Mouse (Mus musculus) adrenal gland, adult 2 months (tissue): Measurements from ENCODE around the gene Sntg2. TPM values are rescaled to one million over a fixed set of nuclear protein-coding genes. Genes with fewer than 3 reads are reported as not detected.

Experiments
- polyA plus RNA-seq: library from polyadenylated mRNA; depleted of rRNA; stranded (reverse); fragments of >200 nt; gene quantifications from 2 replicates; pipeline ENCODE4 v1.2.3, GENCODE M21; 2012; rRNA removed
- total RNA-seq, 2 experiments: library from RNA; stranded (reverse); gene quantifications; 2 replicates each; pipeline ENCODE4 v1.2.3; 2021

Gene Sntg2
- total and polyA plus RNA-seq, 3 experiments, result 0.54 to 1.1 (median 0.76) TPM

Other genes starting within 250 kb of the Sntg2 start
- not detected for gene Tpo, start 240.8 kb downstream of the Sntg2 start, total RNA-seq
- gene Tpo, start 240.8 kb downstream of the Sntg2 start, polyA plus RNA-seq, result 0.03 TPM in 1 of 2 replicates, not detected in the other
- 10 to 100 TPM; 16.1 to 21.1 TPM for gene Tmem18, start 211.1 kb upstream of the Sntg2 start, total RNA-seq
- gene Tmem18, start 211.1 kb upstream of the Sntg2 start, polyA plus RNA-seq, result 7.9 and 8.5 TPM in 2 replicates